Mouse (Mus musculus): ENCODE measurements around the gene Tmem69. TPM values are rescaled to one million over a fixed set of nuclear protein-coding genes. Genes with fewer than 3 reads are reported as not detected.

Tmem69 gene
- polyA plus RNA-seq, 1 experiment from 2014 or later, result 22.2 TPM

- H3K36me3 ChIP-seq (ENCODE audit: control insufficient read depth, insufficient read depth, low read length), result peaks cover 6% of the 10 kb centered on the region; the same call in 1 of the 2 replicates
- no peaks in the 10 kb centered on the region for H3K9me3 ChIP-seq (ENCODE audit: control insufficient read depth, low read length)
- 89% methylated on average over 3 of the region's 3 CpGs for WGBS
- no peak overlapping the region for H3K4me2 ChIP-seq (ENCODE audit: low read length)
- H3K9ac ChIP-seq (ENCODE audit: low read depth, low read length), result no peak overlapping the region
- ATAC-seq, result no peak
- H3K4me1 ChIP-seq (ENCODE audit: control insufficient read depth, insufficient read depth, low read depth, low read length), result peaks cover 5% of the 10 kb centered on the region; the same call in 1 of the 2 replicates
- no peak overlapping the region for H3K4me3 ChIP-seq (ENCODE audit: low read length)
- no peak overlapping the region for H3K27ac ChIP-seq (ENCODE audit: low read depth, low read length)
- H3K27me3 ChIP-seq (replicated peaks; ENCODE audit: control insufficient read depth, insufficient read depth, low read length), result no peaks in the 10 kb centered on the region
Observed at GRCm38 (mm10) chr4:116553035-116553434, 2.7 kb downstream of the Tmem69 start.

- H3K4me1 ChIP-seq (ENCODE audit: control insufficient read depth, insufficient read depth, low read depth, low read length), result no peaks in the 10 kb centered on the region
- H3K9ac ChIP-seq (ENCODE audit: low read depth, low read length), result no peak overlapping the region
- no peaks in the 10 kb centered on the region for H3K9me3 ChIP-seq (ENCODE audit: control insufficient read depth, low read length)
- H3K36me3 ChIP-seq (ENCODE audit: control insufficient read depth, insufficient read depth, low read length), result peaks cover 6% of the 10 kb centered on the region; the same call in 1 of the 2 replicates
- H3K4me2 ChIP-seq (ENCODE audit: low read length), result no peak overlapping the region
- H3K4me3 ChIP-seq (ENCODE audit: low read length), result no peak overlapping the region
- no peak overlapping the region for H3K27ac ChIP-seq (ENCODE audit: low read depth, low read length)
- no peaks in the 10 kb centered on the region for H3K27me3 ChIP-seq (replicated peaks; ENCODE audit: control insufficient read depth, insufficient read depth, low read length)
- ATAC-seq, result no peak
- 94% methylated on average over 1 of the region's 1 CpGs for WGBS
Observed at GRCm38 (mm10) chr4:116550432-116550831, 5.3 kb downstream of the Tmem69 start.

- 93% methylated on average over 3 of the region's 3 CpGs for WGBS
- H3K9me3 ChIP-seq (ENCODE audit: control insufficient read depth, low read length), result no peaks in the 10 kb centered on the region
- H3K4me1 ChIP-seq (ENCODE audit: control insufficient read depth, insufficient read depth, low read depth, low read length), result no peaks in the 10 kb centered on the region
- H3K4me3 ChIP-seq (ENCODE audit: low read length), result no peak overlapping the region
- H3K27me3 ChIP-seq (replicated peaks; ENCODE audit: control insufficient read depth, insufficient read depth, low read length), result no peaks in the 10 kb centered on the region
- no peak overlapping the region for H3K4me2 ChIP-seq (ENCODE audit: low read length)
- peaks cover 15% of the 10 kb centered on the region for H3K36me3 ChIP-seq (ENCODE audit: control insufficient read depth, insufficient read depth, low read length)
- no peak for ATAC-seq
- no peak overlapping the region for H3K9ac ChIP-seq (ENCODE audit: low read depth, low read length)
- no peak overlapping the region for H3K27ac ChIP-seq (ENCODE audit: low read depth, low read length)
Observed at GRCm38 (mm10) chr4:116537737-116538136, 18.0 kb downstream of the Tmem69 start.

GRCm38 (mm10) chr4:116536351-116536750 is 19.4 kb downstream of the Tmem69 start:
- Histone ChIP-seq H3K9ac (ENCODE audit: low read depth, low read length) (no peak overlapping the region), H3K27me3 (replicated peaks; ENCODE audit: control insufficient read depth, insufficient read depth, low read length) (no peaks in the 10 kb centered on the region), H3K4me2 (ENCODE audit: low read length) (no peak overlapping the region), H3K27ac (ENCODE audit: low read depth, low read length) (no peak overlapping the region), H3K36me3 (ENCODE audit: control insufficient read depth, insufficient read depth, low read length) (peaks cover 12% of the 10 kb centered on the region), H3K4me1 (ENCODE audit: control insufficient read depth, insufficient read depth, low read depth, low read length) (no peaks in the 10 kb centered on the region), H3K9me3 (ENCODE audit: control insufficient read depth, low read length) (no peaks in the 10 kb centered on the region), H3K4me3 (ENCODE audit: low read length) (no peak overlapping the region)
- ATAC-seq, result no peak

GRCm38 (mm10) chr4:116531109-116531508 is 24.6 kb downstream of the Tmem69 start:
- ATAC-seq, result no peak
- Histone ChIP-seq H3K4me3 (ENCODE audit: low read length) (no peak overlapping the region), H3K9me3 (ENCODE audit: control insufficient read depth, low read length) (no peaks in the 10 kb centered on the region), H3K27ac (ENCODE audit: low read depth, low read length) (no peak overlapping the region), H3K4me1 (ENCODE audit: control insufficient read depth, insufficient read depth, low read depth, low read length) (no peaks in the 10 kb centered on the region), H3K9ac (ENCODE audit: low read depth, low read length) (no peak overlapping the region), H3K27me3 (replicated peaks; ENCODE audit: control insufficient read depth, insufficient read depth, low read length) (no peaks in the 10 kb centered on the region), H3K36me3 (ENCODE audit: control insufficient read depth, insufficient read depth, low read length) (peaks cover 5% of the 10 kb centered on the region), H3K4me2 (ENCODE audit: low read length) (no peak overlapping the region)
- WGBS, result 62% methylated on average over 2 of the region's 2 CpGs

GRCm38 (mm10) chr4:116507425-116508218 is 48.1 kb downstream of the Tmem69 start, which contains the start of gene Ipp:
Gene Ipp, plus strand, starts transcription at chr4:116507549.
- Histone ChIP-seq H3K4me3 (ENCODE audit: low read length) (peak within 1 kb of the TSS; percentile 78), H3K4me2 (ENCODE audit: low read length) (peak within 1 kb of the TSS; percentile 77), H3K9ac (ENCODE audit: low read depth, low read length) (peak within 1 kb of the TSS; percentile 83), H3K36me3 (ENCODE audit: control insufficient read depth, insufficient read depth, low read length) (no peaks in the 10 kb centered on the region), H3K4me1 (ENCODE audit: control insufficient read depth, insufficient read depth, low read depth, low read length) (peaks cover 10% of the 10 kb centered on the region), H3K27me3 (replicated peaks; ENCODE audit: control insufficient read depth, insufficient read depth, low read length) (no peaks in the 10 kb centered on the region), H3K27ac (ENCODE audit: low read depth, low read length) (peak within 1 kb of the TSS; percentile 89), H3K9me3 (ENCODE audit: control insufficient read depth, low read length) (no peaks in the 10 kb centered on the region)
- peak; percentile 99 for ATAC-seq
- under 1% methylated on average over 52 of the region's 55 CpGs for WGBS

- no peak; the same call in 1 of the 2 replicates for ATAC-seq
- Histone ChIP-seq H3K9ac (ENCODE audit: low read depth, low read length) (peak overlapping the region; percentile 83), H3K9me3 (ENCODE audit: control insufficient read depth, low read length) (no peaks in the 10 kb centered on the region), H3K27ac (ENCODE audit: low read depth, low read length) (peak overlapping the region; percentile 89), H3K4me1 (ENCODE audit: control insufficient read depth, insufficient read depth, low read depth, low read length) (peaks cover 10% of the 10 kb centered on the region), H3K36me3 (ENCODE audit: control insufficient read depth, insufficient read depth, low read length) (no peaks in the 10 kb centered on the region), H3K27me3 (replicated peaks; ENCODE audit: control insufficient read depth, insufficient read depth, low read length) (no peaks in the 10 kb centered on the region), H3K4me2 (ENCODE audit: low read length) (peak overlapping the region; percentile 77), H3K4me3 (ENCODE audit: low read length) (peak overlapping the region; percentile 78)
- 27% methylated on average over 11 of the region's 11 CpGs for WGBS
Observed at GRCm38 (mm10) chr4:116506886-116507424, 48.8 kb downstream of the Tmem69 start.

Other genes starting within 250 kb of the Tmem69 start
- 32.2 and 40.4 TPM in 2 replicates for gene Mast2, start 91.8 kb downstream of the Tmem69 start, polyA plus RNA-seq (2015; fragmentation: Nextera tagmentation; extraction: Ambion mirVana)
- gene Ipp, start 48.4 kb downstream of the Tmem69 start, polyA plus RNA-seq (2015; fragmentation: Nextera tagmentation; extraction: Ambion mirVana), result 12.9 and 13.0 TPM in 2 replicates
- gene Gpbp1l1, start 1.7 kb upstream of the Tmem69 start, polyA plus RNA-seq (2015; fragmentation: Nextera tagmentation; extraction: Ambion mirVana), result 12.1 and 14.6 TPM in 2 replicates
- gene Ccdc17, start 40.7 kb upstream of the Tmem69 start, polyA plus RNA-seq (2015; fragmentation: Nextera tagmentation; extraction: Ambion mirVana), result 4.0 and 5.6 TPM in 2 replicates
- gene Nasp, start 72.0 kb upstream of the Tmem69 start, polyA plus RNA-seq (2015; fragmentation: Nextera tagmentation; extraction: Ambion mirVana), result 80.6 and 88.1 TPM in 2 replicates
- gene Akr1a1, start 95.7 kb upstream of the Tmem69 start, polyA plus RNA-seq (2015; fragmentation: Nextera tagmentation; extraction: Ambion mirVana), result 763 and 799 TPM in 2 replicates
- 466 and 468 TPM in 2 replicates for gene Prdx1, start 129.6 kb upstream of the Tmem69 start, polyA plus RNA-seq (2015; fragmentation: Nextera tagmentation; extraction: Ambion mirVana)
- 22.6 and 24.5 TPM in 2 replicates for gene Mmachc, start 152.5 kb upstream of the Tmem69 start, polyA plus RNA-seq (2015; fragmentation: Nextera tagmentation; extraction: Ambion mirVana)
- 8.0 and 11.2 TPM in 2 replicates for gene Ccdc163, start 152.6 kb upstream of the Tmem69 start, polyA plus RNA-seq (2015; fragmentation: Nextera tagmentation; extraction: Ambion mirVana)
- gene Tesk2, start 165.0 kb upstream of the Tmem69 start, polyA plus RNA-seq (2015; fragmentation: Nextera tagmentation; extraction: Ambion mirVana), result 3.0 and 3.1 TPM in 2 replicates

All from hindbrain, embryonic 16.5 days (tissue).